Mouse (Mus musculus) E14TG2a.4 (cell line): ENCODE data around the gene Bfsp2.

Experiments
- CTCF ChIP-seq: conservative IDR thresholded peaks from 2 replicates; pipeline ENCODE4 v1.5.1; 2014; ENCODE audit warnings: low read length
- NANOG ChIP-seq: IDR thresholded peaks from 2 replicates; pipeline ENCODE4 v1.6.1; 2014; ENCODE audit warnings: borderline replicate concordance, low read length, mixed read lengths
- POU5F1 ChIP-seq: IDR thresholded peaks from 2 replicates; pipeline ENCODE4 v1.6.1; 2014; ENCODE audit warnings: low read length, borderline replicate concordance

DNA sequence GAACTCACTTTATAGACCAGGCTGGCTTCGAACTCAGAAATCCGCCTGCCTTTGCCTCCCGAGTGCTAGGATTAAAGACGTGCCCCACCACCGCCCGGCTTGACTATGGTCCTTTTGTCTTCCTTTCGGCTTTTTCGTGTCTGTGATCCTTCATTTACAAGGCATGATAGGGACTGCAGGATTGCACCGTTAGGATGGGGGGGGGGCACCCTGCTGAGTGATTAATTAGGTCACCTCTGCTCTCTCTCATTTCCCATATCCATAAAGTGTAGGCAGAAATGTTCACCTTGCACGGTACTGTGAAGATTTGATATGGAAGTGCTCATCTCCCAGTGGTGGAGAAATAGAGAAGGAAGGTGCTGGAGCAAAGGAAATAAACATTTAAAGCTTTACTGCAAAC is 101.5 kb downstream of the Bfsp2 start:
- no peak for TF ChIP-seq CTCF
- TF ChIP-seq NANOG, result no peak
- no peak for TF ChIP-seq POU5F1
